Mouse (Mus musculus) bone marrow macrophage, adult 2 months (primary cell): ENCODE results near the gene Bbs1.

Source experiments
- CTCF ChIP-seq: IDR thresholded peaks from 2 replicates; pipeline ENCODE4 v1.5.1; 2012; ENCODE audit warnings: low read depth, mild to moderate bottlenecking, low read length, moderate library complexity
- POLR2A ChIP-seq: IDR thresholded peaks from 2 replicates; pipeline ENCODE4 v1.6.1; 2012; ENCODE audit warnings: mild to moderate bottlenecking, low read depth, low read length, borderline replicate concordance

DNA sequence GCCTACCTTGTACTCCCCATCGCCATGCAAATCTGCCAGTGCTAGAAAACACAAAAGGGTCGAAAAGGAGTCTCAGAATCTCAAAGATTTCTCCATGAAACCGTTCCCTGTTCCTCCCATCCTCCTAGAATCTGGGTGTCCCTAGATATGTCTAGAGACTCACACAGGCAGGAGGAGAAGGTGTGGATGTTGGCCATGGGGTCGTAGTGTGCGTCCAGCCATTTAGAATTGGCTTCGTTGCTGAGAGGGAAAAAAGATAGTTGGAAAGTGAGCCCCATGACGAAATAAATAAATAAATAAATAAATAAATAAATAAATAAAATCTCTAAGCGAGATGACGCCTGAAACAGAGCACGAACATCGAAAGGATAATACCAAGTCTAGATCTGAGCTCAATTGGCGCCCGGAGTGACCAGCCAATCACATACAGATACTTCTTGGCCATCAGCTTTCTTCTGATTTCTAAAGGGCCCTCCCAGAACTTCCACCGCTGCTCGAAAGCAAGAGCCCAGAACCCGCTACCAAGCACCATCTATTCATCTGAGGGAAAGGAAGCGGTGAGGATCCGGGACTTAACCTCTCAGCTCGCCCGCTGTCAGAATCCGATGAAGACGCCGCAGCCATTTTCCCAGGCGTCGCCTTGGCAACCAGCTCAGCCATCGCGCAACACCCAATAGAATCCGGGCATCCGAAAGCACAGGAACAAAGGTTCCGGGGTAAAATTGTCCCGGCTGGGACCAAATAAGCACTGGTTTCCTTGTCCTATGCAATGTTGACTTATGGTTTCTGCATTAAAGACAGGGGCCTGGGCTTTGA, at the start of gene Bbs1:
- TF ChIP-seq POLR2A, result no peak
- TF ChIP-seq CTCF, result no peak
